Mouse (Mus musculus): ENCODE measurements around the gene Etfdh. TPM values are rescaled to one million over a fixed set of nuclear protein-coding genes. Genes with fewer than 3 reads are reported as not detected.

Etfdh gene
- total RNA-seq, 2 experiments from 2014 or later: 26.1 to 26.7 TPM

GRCm38 (mm10) chr3:79627484-79628181 is 1.7 kb downstream of the Etfdh start:
- intact Hi-C loops (cut with DNase I): no loop called here
- DNase-seq (ENCODE audit: extremely low spot score in 1 of 2, low spot score in 2 of 2): no peak
- no peak overlapping the region for H3K27ac ChIP-seq
- peak; percentile 31 for TF ChIP-seq CTCF (IDR thresholded peaks at IDR 0.05)
- peak overlapping the region; percentile 56 for H3K4me3 ChIP-seq

GRCm38 (mm10) chr3:79609886-79610285 is 19.4 kb downstream of the Etfdh start:
- Histone ChIP-seq H3K4me3 (no peak overlapping the region), H3K27ac (no peak overlapping the region)
- DNase-seq (ENCODE audit: extremely low spot score in 1 of 2, low spot score in 2 of 2): no peak
- intact Hi-C loops (cut with DNase I): no loop called here
- no peak for TF ChIP-seq CTCF (IDR thresholded peaks at IDR 0.05)

DNA sequence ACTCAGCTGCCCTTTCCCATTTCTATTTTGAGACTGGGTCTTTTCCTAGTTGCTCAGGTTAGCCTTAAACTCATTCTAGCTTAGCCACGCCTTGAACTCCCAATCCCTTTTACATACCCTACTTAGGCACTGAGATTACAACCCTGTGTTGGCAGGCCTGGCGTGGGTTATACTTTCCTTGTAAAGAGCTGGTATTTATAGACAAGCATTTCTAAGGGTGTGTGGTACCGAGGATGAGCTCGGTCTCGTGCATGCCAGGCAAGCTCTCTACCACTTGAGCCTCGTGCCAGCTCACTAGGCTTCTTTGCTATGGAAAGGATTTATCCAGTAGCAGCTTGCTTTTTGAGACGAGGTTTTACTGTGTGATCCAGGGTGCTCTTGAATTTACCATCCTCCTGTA is 33.8 kb downstream of the Etfdh start:
- Histone ChIP-seq H3K4me3 (no peak overlapping the region), H3K27ac (no peak overlapping the region)
- DNase-seq (ENCODE audit: extremely low spot score in 1 of 2, low spot score in 2 of 2): no peak
- TF ChIP-seq CTCF (IDR thresholded peaks at IDR 0.05): no peak
- intact Hi-C loops (cut with DNase I): loop anchor here (10.0 kb wide), 1 partner anchor 501 kb away; no protein-coding TSS in a partner anchor

- Histone ChIP-seq H3K27ac (peak overlapping the region; percentile 79), H3K4me3 (peak overlapping the region; percentile 69)
- no peak for TF ChIP-seq CTCF (IDR thresholded peaks at IDR 0.05)
- intact Hi-C loops (cut with DNase I): loop anchor here (5.0 to 10.0 kb wide), 2 partner anchors 305 to 497 kb away; partner anchors contain the start of gene Rapgef2
- DNase-seq (ENCODE audit: extremely low spot score in 1 of 2, low spot score in 2 of 2): no peak
These were observed 37.4 kb downstream of the Etfdh start for GRCm38 (mm10) chr3:79591793-79592471.

- no peak; the same call in 1 of the 2 replicates for TF ChIP-seq CTCF (IDR thresholded peaks at IDR 0.05)
- intact Hi-C loops (cut with DNase I): loop anchor here (5.0 to 10.0 kb wide), 2 partner anchors 304 to 496 kb away; partner anchors contain the start of gene Rapgef2
- peak; percentile 77 to 79 for DNase-seq (ENCODE audit: extremely low spot score in 1 of 2, low spot score in 2 of 2)
- Histone ChIP-seq H3K27ac (peak within 1 kb of the TSS; percentile 79), H3K4me3 (peak within 1 kb of the TSS; percentile 69)
These were observed 38.2 kb downstream of the Etfdh start, which contains the start of gene Ppid for GRCm38 (mm10) chr3:79590863-79591792. Gene Ppid (plus strand): TSS chr3:79591342.

- no peak for DNase-seq (ENCODE audit: extremely low spot score in 1 of 2, low spot score in 2 of 2)
- no peak for TF ChIP-seq CTCF (IDR thresholded peaks at IDR 0.05)
- H3K4me3 ChIP-seq: no peak overlapping the region
- intact Hi-C loops (cut with DNase I): loop anchor here (5.0 to 10.0 kb wide), 4 partner anchors 87 to 495 kb away; partner anchors contain the start of gene Rapgef2
- H3K27ac ChIP-seq: no peak overlapping the region
These were observed 39.6 kb downstream of the Etfdh start for GRCm38 (mm10) chr3:79589671-79590070.

GRCm38 (mm10) chr3:79586804-79587203 is 42.5 kb downstream of the Etfdh start:
- TF ChIP-seq CTCF (IDR thresholded peaks at IDR 0.05): peak; percentile 98
- intact Hi-C loops (cut with DNase I): loop anchor here (1.0 to 5.0 kb wide), 4 partner anchors 85 to 628 kb away; no protein-coding TSS in a partner anchor
- peak; percentile 90 to 92 for DNase-seq (ENCODE audit: extremely low spot score in 1 of 2, low spot score in 2 of 2)
- no peak overlapping the region for H3K4me3 ChIP-seq
- H3K27ac ChIP-seq: no peak overlapping the region

- Histone ChIP-seq H3K4me3 (no peak overlapping the region), H3K27ac (no peak overlapping the region)
- intact Hi-C loops (cut with DNase I): no loop called here
- DNase-seq (ENCODE audit: extremely low spot score in 1 of 2, low spot score in 2 of 2): no peak
- TF ChIP-seq CTCF (IDR thresholded peaks at IDR 0.05): no peak
These were observed 49.3 kb downstream of the Etfdh start for GRCm38 (mm10) chr3:79579891-79580575.

GRCm38 (mm10) chr3:79578164-79578563 is 51.1 kb downstream of the Etfdh start:
- DNase-seq (ENCODE audit: extremely low spot score in 1 of 2, low spot score in 2 of 2): no peak
- Histone ChIP-seq H3K4me3 (no peak overlapping the region), H3K27ac (no peak overlapping the region)
- intact Hi-C loops (cut with DNase I): no loop called here
- no peak for TF ChIP-seq CTCF (IDR thresholded peaks at IDR 0.05)

DNA sequence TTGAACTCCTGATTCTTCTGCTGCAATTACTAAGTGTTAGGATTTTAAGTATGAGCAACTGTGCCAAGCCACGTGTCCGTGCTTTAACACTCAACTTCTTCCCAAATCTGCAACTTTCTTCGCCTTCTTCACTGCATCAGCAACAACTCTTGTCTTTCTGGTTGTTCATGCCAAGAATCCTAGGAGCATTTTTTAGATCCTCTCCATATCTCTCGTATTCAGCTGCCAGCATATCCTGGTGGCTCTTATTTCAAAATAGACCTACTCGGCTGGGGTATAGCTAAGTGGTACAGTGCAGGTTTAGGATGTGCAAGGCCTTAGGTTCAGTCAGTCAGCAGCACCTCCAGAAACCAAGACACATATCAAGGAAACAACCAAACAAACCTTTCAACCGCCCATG is 51.7 kb downstream of the Etfdh start:
- no peak for DNase-seq (ENCODE audit: extremely low spot score in 1 of 2, low spot score in 2 of 2)
- intact Hi-C loops (cut with DNase I): no loop called here
- H3K4me3 ChIP-seq: no peak overlapping the region
- no peak for TF ChIP-seq CTCF (IDR thresholded peaks at IDR 0.05)
- no peak overlapping the region for H3K27ac ChIP-seq

DNA sequence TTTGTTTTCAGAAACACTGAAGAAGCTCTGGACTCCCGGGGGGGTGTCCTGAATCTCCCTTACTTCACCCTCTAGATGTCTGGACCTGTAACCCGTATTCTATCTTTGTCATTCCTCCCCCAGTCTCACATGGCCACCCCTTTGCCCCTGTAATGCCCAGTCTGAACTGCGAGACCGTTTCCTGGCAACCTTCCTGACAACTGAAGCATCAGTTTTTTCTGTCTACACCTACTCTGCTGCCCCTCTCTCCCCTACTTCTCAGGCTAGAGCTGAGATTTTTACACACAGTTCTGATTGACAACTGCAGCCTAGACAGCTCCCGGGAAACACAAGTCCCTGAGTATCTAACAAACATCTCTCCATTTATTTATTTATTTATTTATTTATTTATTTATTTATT is 52.4 kb downstream of the Etfdh start:
- Histone ChIP-seq H3K27ac (no peak overlapping the region), H3K4me3 (no peak overlapping the region)
- no peak for TF ChIP-seq CTCF (IDR thresholded peaks at IDR 0.05)
- intact Hi-C loops (cut with DNase I): no loop called here
- no peak for DNase-seq (ENCODE audit: extremely low spot score in 1 of 2, low spot score in 2 of 2)
